ENCODE assay signal across 16 mouse cellular contexts in the genomic region with DNA sequence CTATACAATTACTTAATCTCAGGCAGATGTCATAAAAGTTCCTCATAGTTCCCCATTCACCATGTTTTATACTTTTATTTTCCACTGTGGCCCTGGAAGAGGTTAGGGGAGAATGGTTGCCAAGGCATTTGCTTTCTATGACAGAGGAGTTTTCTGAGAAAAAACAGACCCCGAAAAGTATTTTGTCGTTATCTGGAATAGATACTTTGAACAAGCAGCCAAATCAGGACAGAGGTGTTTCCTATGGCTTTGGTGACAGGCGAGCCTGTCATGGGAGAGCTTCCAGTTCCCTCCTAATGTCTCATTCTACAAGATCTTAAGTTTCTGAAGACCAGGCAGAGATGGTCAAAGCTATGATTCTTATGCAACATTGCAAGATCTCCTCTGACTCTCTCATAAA.
"Had no signal": no experiment of that assay in that cellular context is flagged by ENCODE, and none has a peak within 500 bp of the region (broad histone marks: within the 10 kb centered on the region; RNA-seq: fewer than 3 reads in every experiment).

No protein-coding gene starts in this region.

- H3K4me1 ChIP-seq: liver, embryonic 15.5 days; midbrain, embryonic 15.5 days had no signal

- H3K9me3 ChIP-seq: limb, embryonic 10.5 days; liver, embryonic 15.5 days; midbrain, embryonic 15.5 days; neural tube, embryonic 13.5 days had no signal

- H3K9ac ChIP-seq: liver, embryonic 15.5 days; midbrain, embryonic 15.5 days; neural tube, embryonic 13.5 days had no signal

- H3K27me3 ChIP-seq: liver, embryonic 15.5 days; midbrain, embryonic 15.5 days; neural tube, embryonic 13.5 days had no signal

- ATAC-seq: lung, postnatal 0 days; midbrain, embryonic 15.5 days had no signal

- DNase-seq: kidney, postnatal 36 days; lung, adult 2 months; lung, postnatal 36 days; retina, postnatal 1 day; right cerebral cortex, postnatal 4 days; spleen, adult 18-20 months; thymus, adult 18-20 months; thymus, postnatal 14 days had no signal

- H3K36me3 ChIP-seq: liver, embryonic 15.5 days; midbrain, embryonic 15.5 days had no signal

- H3K4me3 ChIP-seq: left cerebral cortex, adult 2 months; limb, embryonic 10.5 days; liver, embryonic 15.5 days; midbrain, embryonic 15.5 days; neural tube, embryonic 13.5 days had no signal

- H3K4me2 ChIP-seq: liver, embryonic 11.5 days; liver, embryonic 15.5 days; midbrain, embryonic 15.5 days; neural tube, embryonic 13.5 days had no signal

- H3K27ac ChIP-seq: kidney, postnatal 0 days; left cerebral cortex, adult 2 months; limb, embryonic 10.5 days; liver, embryonic 15.5 days; midbrain, embryonic 15.5 days; neural tube, embryonic 13.5 days had no signal
